Mouse (Mus musculus): Measurements from ENCODE around the gene Nmrk1. TPM values are rescaled to one million over a fixed set of nuclear protein-coding genes. Genes with fewer than 3 reads are reported as not detected.

The Nmrk1 gene
- polyA plus RNA-seq, 1 experiment: 10.2 TPM

- TF ChIP-seq CTCF (IDR thresholded peaks at IDR 0.05; ENCODE audit: extremely low read depth, insufficient read depth, low read length): no peak
- no peak for TF ChIP-seq POLR2A (IDR thresholded peaks at IDR 0.05; ENCODE audit: extremely low read depth, insufficient read depth, low read length)
- H3K27ac ChIP-seq (ENCODE audit: insufficient read depth, low read length): no peak overlapping the region
- H3K4me3 ChIP-seq (ENCODE audit: insufficient read depth, low read length): no peak overlapping the region
- no peaks in the 10 kb centered on the region; the same call in 1 of the 2 replicates for H3K4me1 ChIP-seq (ENCODE audit: control insufficient read depth, insufficient read depth, low read length)
Observed at GRCm38 (mm10) chr19:18655999-18656398, 24.2 kb downstream of the Nmrk1 start.

- TF ChIP-seq CTCF (IDR thresholded peaks at IDR 0.05; ENCODE audit: extremely low read depth, insufficient read depth, low read length) (no peak), POLR2A (IDR thresholded peaks at IDR 0.05; ENCODE audit: extremely low read depth, insufficient read depth, low read length) (no peak)
- Histone ChIP-seq H3K27ac (ENCODE audit: insufficient read depth, low read length) (no peak overlapping the region), H3K4me3 (ENCODE audit: insufficient read depth, low read length) (no peak overlapping the region), H3K4me1 (ENCODE audit: control insufficient read depth, insufficient read depth, low read length) (no peaks in the 10 kb centered on the region)
Observed at GRCm38 (mm10) chr19:18658473-18658872, 26.7 kb downstream of the Nmrk1 start.

DNA sequence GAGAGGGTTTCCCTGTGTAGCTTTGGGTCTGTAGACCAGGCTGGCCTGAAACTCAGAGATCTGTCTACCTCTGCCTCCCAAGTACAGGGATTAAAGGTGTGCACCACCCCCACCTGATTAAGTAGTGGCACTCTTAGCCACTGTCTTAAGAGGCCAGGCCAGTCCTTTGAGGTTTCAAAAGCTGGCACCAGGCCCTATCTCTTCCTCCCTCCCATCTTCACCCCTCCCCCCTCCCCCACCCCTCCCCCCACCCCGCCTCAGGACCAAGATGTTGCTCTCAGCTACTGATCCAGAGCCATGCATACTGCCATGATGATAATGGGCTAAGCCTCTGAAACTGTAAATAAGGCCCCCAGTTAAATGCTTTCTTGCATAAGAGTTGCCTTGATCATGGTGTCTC is 27.6 kb downstream of the Nmrk1 start:
- Histone ChIP-seq H3K4me1 (ENCODE audit: control insufficient read depth, insufficient read depth, low read length) (no peaks in the 10 kb centered on the region), H3K27ac (ENCODE audit: insufficient read depth, low read length) (no peak overlapping the region), H3K4me3 (ENCODE audit: insufficient read depth, low read length) (no peak overlapping the region)
- TF ChIP-seq CTCF (IDR thresholded peaks at IDR 0.05; ENCODE audit: extremely low read depth, insufficient read depth, low read length) (no peak), POLR2A (IDR thresholded peaks at IDR 0.05; ENCODE audit: extremely low read depth, insufficient read depth, low read length) (no peak)

DNA sequence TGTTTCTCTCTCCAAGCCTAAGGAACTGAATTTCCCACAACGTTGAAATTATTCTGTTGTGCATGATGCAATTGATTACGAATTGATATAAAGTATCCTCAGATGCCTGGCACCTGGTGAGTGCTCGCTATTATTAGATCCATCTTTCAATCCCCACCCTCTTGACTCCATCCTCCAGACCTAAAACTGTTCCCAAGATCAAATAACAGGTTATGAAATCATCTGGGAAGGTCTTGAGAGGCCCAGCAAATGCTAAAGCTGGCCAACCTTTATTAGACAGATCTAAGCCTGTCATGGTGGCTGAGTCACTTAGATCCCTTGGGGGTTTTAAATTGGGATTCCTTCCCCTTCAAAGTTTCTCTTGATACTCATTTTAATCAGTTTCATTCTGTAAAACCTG is 28.7 kb downstream of the Nmrk1 start:
- Histone ChIP-seq H3K4me1 (ENCODE audit: control insufficient read depth, insufficient read depth, low read length) (no peaks in the 10 kb centered on the region), H3K27ac (ENCODE audit: insufficient read depth, low read length) (no peak overlapping the region), H3K4me3 (ENCODE audit: insufficient read depth, low read length) (no peak overlapping the region)
- TF ChIP-seq CTCF (IDR thresholded peaks at IDR 0.05; ENCODE audit: extremely low read depth, insufficient read depth, low read length) (no peak), POLR2A (IDR thresholded peaks at IDR 0.05; ENCODE audit: extremely low read depth, insufficient read depth, low read length) (no peak)

DNA sequence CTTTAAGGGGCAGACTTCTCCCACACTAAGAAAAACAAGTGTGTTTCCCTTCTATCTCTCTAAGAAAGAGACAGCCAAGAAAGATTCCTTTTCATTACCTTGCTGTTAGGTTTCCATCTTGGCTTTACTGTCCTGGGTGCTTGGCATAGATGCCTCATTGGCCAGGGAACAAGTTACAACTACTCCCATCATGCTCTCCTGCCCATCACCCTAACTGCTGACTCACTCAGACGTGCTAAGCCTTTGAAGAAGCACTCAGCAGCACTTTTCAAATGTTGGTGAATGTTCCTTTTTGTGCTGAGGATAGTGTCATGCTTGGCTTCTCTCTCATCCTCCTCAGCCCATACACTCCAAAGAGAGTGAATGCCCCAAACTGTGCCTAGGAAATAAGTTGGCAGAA is 29.9 kb downstream of the Nmrk1 start:
- TF ChIP-seq POLR2A (IDR thresholded peaks at IDR 0.05; ENCODE audit: extremely low read depth, insufficient read depth, low read length) (no peak), CTCF (IDR thresholded peaks at IDR 0.05; ENCODE audit: extremely low read depth, insufficient read depth, low read length) (no peak)
- no peak overlapping the region for H3K4me3 ChIP-seq (ENCODE audit: insufficient read depth, low read length)
- H3K27ac ChIP-seq (ENCODE audit: insufficient read depth, low read length): no peak overlapping the region
- H3K4me1 ChIP-seq (ENCODE audit: control insufficient read depth, insufficient read depth, low read length): no peaks in the 10 kb centered on the region

DNA sequence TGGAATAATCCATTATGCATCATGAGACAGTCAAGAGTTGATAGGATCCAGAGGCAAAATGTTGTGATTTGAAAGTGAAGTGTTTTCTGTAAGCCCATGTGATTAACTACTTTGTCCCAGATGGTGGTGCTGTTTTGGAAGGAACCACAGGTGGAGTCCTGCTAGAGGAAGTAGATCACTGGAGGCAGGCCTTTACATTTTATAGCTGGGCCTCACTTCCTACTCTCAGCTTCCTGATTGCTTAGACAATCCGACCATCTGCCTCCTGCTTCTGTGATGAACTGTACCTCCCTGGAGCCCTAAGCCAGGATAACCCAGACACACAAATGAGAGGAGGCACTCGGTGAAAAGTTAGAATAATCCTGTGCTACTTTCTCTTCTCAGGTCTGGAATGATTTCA is 32.2 kb downstream of the Nmrk1 start:
- TF ChIP-seq CTCF (IDR thresholded peaks at IDR 0.05; ENCODE audit: extremely low read depth, insufficient read depth, low read length) (no peak), POLR2A (IDR thresholded peaks at IDR 0.05; ENCODE audit: extremely low read depth, insufficient read depth, low read length) (no peak)
- H3K27ac ChIP-seq (ENCODE audit: insufficient read depth, low read length): no peak overlapping the region
- H3K4me3 ChIP-seq (ENCODE audit: insufficient read depth, low read length): no peak overlapping the region
- no peaks in the 10 kb centered on the region for H3K4me1 ChIP-seq (ENCODE audit: control insufficient read depth, insufficient read depth, low read length)

DNA sequence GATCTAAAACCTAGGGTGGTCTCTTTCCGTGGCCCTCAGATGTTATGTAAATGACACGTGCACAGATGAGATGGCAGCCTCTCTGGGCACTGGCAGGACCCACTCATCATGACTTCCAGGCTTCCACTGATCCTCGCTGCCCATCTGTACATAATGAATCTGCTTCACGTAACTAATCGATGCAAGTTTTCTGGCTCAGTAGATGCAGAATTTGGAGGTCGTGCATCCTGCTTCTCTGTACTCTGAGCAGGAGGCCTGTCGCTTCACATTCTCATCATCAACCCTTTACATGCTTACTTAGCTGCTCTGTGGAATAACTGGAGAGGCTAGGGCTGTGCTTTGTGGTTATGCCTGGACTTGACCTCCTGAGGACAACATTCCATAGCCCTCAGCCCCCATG is 35.2 kb downstream of the Nmrk1 start:
- Histone ChIP-seq H3K4me3 (ENCODE audit: insufficient read depth, low read length) (no peak overlapping the region), H3K4me1 (ENCODE audit: control insufficient read depth, insufficient read depth, low read length) (peaks cover 1% of the 10 kb centered on the region; the same call in 1 of the 2 replicates), H3K27ac (ENCODE audit: insufficient read depth, low read length) (no peak overlapping the region)
- TF ChIP-seq CTCF (IDR thresholded peaks at IDR 0.05; ENCODE audit: extremely low read depth, insufficient read depth, low read length) (no peak), POLR2A (IDR thresholded peaks at IDR 0.05; ENCODE audit: extremely low read depth, insufficient read depth, low read length) (no peak)

- Histone ChIP-seq H3K27ac (ENCODE audit: insufficient read depth, low read length) (no peak overlapping the region), H3K4me3 (ENCODE audit: insufficient read depth, low read length) (no peak overlapping the region), H3K4me1 (ENCODE audit: control insufficient read depth, insufficient read depth, low read length) (peaks cover 4% of the 10 kb centered on the region)
- TF ChIP-seq POLR2A (IDR thresholded peaks at IDR 0.05; ENCODE audit: extremely low read depth, insufficient read depth, low read length) (no peak), CTCF (IDR thresholded peaks at IDR 0.05; ENCODE audit: extremely low read depth, insufficient read depth, low read length) (no peak)
Observed at GRCm38 (mm10) chr19:18669551-18669950, 37.8 kb downstream of the Nmrk1 start.

DNA sequence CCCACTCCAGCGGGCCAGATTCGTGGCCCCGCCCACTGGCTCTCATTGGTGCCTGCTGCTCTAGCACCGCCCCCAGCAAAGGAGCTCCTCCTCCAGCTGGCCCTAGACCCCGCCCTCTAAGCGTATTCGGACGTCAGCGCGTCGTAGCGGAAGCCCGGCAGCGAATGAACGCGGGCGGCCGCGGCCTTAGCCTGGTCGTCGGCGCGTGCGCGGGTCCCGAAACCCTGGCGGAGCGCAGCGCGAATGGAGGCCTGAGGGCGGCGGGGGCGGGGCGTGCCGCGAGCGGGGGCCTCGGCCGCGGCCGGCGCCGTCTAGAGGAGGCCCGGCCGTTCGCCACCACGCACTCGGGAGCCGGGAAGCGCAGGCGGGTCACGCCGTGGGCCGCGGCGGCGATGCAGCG is 38.9 kb downstream of the Nmrk1 start, which contains the start of gene Carnmt1:
Gene Carnmt1 (plus strand): TSS at position 157 of the 400 bp plus-strand sequence.
- TF ChIP-seq POLR2A (IDR thresholded peaks at IDR 0.05; ENCODE audit: extremely low read depth, insufficient read depth, low read length): peak; percentile 47; the same call in 1 of the 2 replicates
- TF ChIP-seq CTCF (IDR thresholded peaks at IDR 0.05; ENCODE audit: extremely low read depth, insufficient read depth, low read length): no peak
- Histone ChIP-seq H3K4me1 (ENCODE audit: control insufficient read depth, insufficient read depth, low read length) (peaks cover 4% of the 10 kb centered on the region), H3K27ac (ENCODE audit: insufficient read depth, low read length) (peak within 1 kb of the TSS; percentile 48), H3K4me3 (ENCODE audit: insufficient read depth, low read length) (peak within 1 kb of the TSS; percentile 81)

- no peak for TF ChIP-seq CTCF (IDR thresholded peaks at IDR 0.05; ENCODE audit: extremely low read depth, insufficient read depth, low read length)
- TF ChIP-seq POLR2A (IDR thresholded peaks at IDR 0.05; ENCODE audit: extremely low read depth, insufficient read depth, low read length): no peak
- Histone ChIP-seq H3K4me1 (ENCODE audit: control insufficient read depth, insufficient read depth, low read length) (peaks cover 4% of the 10 kb centered on the region), H3K4me3 (ENCODE audit: insufficient read depth, low read length) (peak overlapping the region; percentile 81), H3K27ac (ENCODE audit: insufficient read depth, low read length) (peak overlapping the region; percentile 48)
Observed at GRCm38 (mm10) chr19:18671056-18671741, 39.4 kb downstream of the Nmrk1 start.
